Mouse (Mus musculus): ENCODE data around the gene Atp5d.

DNA sequence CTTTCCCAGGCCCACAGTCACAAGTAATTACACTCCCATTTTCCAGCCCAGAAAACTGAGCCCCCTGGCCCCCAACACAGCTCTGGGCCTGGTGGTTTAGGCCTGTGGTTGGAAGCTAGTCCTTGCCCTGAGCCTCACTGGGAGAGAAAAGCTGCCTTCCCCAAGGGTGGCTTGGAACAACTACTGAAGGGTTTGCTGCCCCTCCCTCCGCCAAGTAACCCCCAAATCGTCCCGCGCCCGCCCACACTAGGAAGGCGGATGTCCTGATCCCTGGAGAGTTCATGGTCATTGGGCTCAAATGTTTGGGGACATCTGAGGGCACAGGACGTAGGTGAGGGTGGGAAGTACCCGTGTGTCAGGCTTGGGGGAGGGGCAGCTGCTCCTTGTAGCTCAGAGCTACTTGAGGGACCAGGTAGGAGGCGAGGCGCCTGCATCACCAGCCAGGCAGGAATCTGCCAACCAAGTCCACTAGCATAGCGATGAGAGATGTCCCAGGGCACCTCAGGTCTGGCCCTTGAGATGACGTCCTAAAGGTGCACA lies 20.7 kb downstream of the Atp5d start:
- TF ChIP-seq CTCF (IDR thresholded peaks at IDR 0.05; ENCODE audit: low read depth) = no peak
- no peak for TF ChIP-seq EP300 (IDR thresholded peaks at IDR 0.05; ENCODE audit: low read depth)
